Mouse (Mus musculus): ENCODE measurements around the gene Art2b. TPM values are rescaled to one million over a fixed set of nuclear protein-coding genes. Genes with fewer than 3 reads are reported as not detected.

Gene Art2b
- total and polyA plus RNA-seq, 2 experiments from 2014 or later, result not detected

DNA sequence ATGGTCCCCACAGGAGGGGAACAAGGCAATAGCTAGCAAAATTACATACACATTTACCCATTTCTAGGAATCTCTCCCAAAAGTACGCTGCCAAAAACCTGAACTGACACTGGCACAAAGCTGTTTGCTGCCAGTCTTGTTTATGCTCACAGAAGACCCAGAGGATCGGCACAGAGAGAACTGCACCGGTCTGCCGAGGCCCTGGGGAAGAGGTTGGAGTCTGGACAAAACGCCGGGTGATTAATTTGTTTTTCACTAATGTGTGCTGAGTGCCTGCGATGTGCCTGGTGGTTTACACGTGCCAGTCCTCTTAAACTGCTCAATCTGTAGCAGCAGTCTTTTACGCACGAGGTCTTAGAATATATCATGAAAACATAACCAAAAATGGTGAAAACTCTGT lies 50.3 kb downstream of the Art2b start:
- no peak overlapping the region for H3K4me3 ChIP-seq (ENCODE audit: low read depth, low read length)
- H3K4me2 ChIP-seq (ENCODE audit: low read depth, low read length), result no peak overlapping the region
- no peak for DNase-seq (ENCODE audit: low spot score)
- no peaks in the 10 kb centered on the region for H3K36me3 ChIP-seq (replicated peaks; ENCODE audit: control insufficient read depth, insufficient read depth, low read length)
- H3K27ac ChIP-seq (ENCODE audit: low read depth), result no peak overlapping the region
- no peaks in the 10 kb centered on the region for H3K27me3 ChIP-seq (ENCODE audit: control insufficient read depth, insufficient read depth, low read length)
- 74% methylated on average over 10 of the region's 10 CpGs for WGBS
- no peaks in the 10 kb centered on the region for H3K9me3 ChIP-seq (replicated peaks; ENCODE audit: control insufficient read depth, low read length)
- no peaks in the 10 kb centered on the region for H3K4me1 ChIP-seq (ENCODE audit: control insufficient read depth, insufficient read depth)
- ATAC-seq (ENCODE audit: insufficient read depth, low read depth), result no peak
- TF ChIP-seq CTCF (IDR thresholded peaks at IDR 0.05; ENCODE audit: low read depth) (no peak), EP300 (IDR thresholded peaks at IDR 0.05; ENCODE audit: low read depth) (no peak)
- no peak overlapping the region for H3K9ac ChIP-seq (replicated peaks; ENCODE audit: low read depth, low read length)

- no peak for TF ChIP-seq CTCF (IDR thresholded peaks at IDR 0.05; ENCODE audit: low read depth)
- TF ChIP-seq EP300 (IDR thresholded peaks at IDR 0.05; ENCODE audit: low read depth), result no peak
- DNase-seq (ENCODE audit: low spot score), result no peak
These were observed 51.0 kb downstream of the Art2b start for GRCm38 (mm10) chr7:101534428-101534827.

More at GRCm38 (mm10) chr7:101534428-101534827, 51.0 kb downstream of the Art2b start:
- Histone ChIP-seq H3K36me3 (replicated peaks; ENCODE audit: control insufficient read depth, insufficient read depth, low read length) (no peaks in the 10 kb centered on the region), H3K4me3 (ENCODE audit: low read depth, low read length) (no peak overlapping the region), H3K9ac (replicated peaks; ENCODE audit: low read depth, low read length) (no peak overlapping the region), H3K4me1 (ENCODE audit: control insufficient read depth, insufficient read depth) (no peaks in the 10 kb centered on the region), H3K9me3 (replicated peaks; ENCODE audit: control insufficient read depth, low read length) (no peaks in the 10 kb centered on the region), H3K4me2 (ENCODE audit: low read depth, low read length) (no peak overlapping the region), H3K27me3 (ENCODE audit: control insufficient read depth, insufficient read depth, low read length) (no peaks in the 10 kb centered on the region), H3K27ac (ENCODE audit: low read depth) (no peak overlapping the region)
- no peak for ATAC-seq (ENCODE audit: insufficient read depth, low read depth)
- 34% methylated on average over 5 of the region's 5 CpGs for WGBS

Other genes starting within 250 kb of the Art2b start
- 36.2 and 101 TPM in 2 replicates for gene Arap1, start 237.5 kb downstream of the Art2b start, total RNA-seq (2014; rRNA removed; ENCODE audit: low replicate concordance)
- gene Arap1, start 237.5 kb downstream of the Art2b start, polyA plus RNA-seq (2015; fragmentation: Nextera tagmentation; extraction: Ambion mirVana), result 18.6 and 19.8 TPM in 2 replicates
- 33.8 TPM in 1 of 2 replicates, not detected in the other for gene Gm45837, start 174.7 kb downstream of the Art2b start, total RNA-seq (2014; rRNA removed; ENCODE audit: low replicate concordance)
- 2.4 TPM in 1 of 2 replicates, not detected in the other for gene Gm45837, start 174.7 kb downstream of the Art2b start, polyA plus RNA-seq (2015; fragmentation: Nextera tagmentation; extraction: Ambion mirVana)
- gene Pde2a, start 163.9 kb downstream of the Art2b start, total RNA-seq (2014; rRNA removed; ENCODE audit: low replicate concordance), result 4.7 and 35.2 TPM in 2 replicates
- gene Pde2a, start 163.9 kb downstream of the Art2b start, polyA plus RNA-seq (2015; fragmentation: Nextera tagmentation; extraction: Ambion mirVana), result 19.3 and 22.1 TPM in 2 replicates
- gene Clpb, start 78.0 kb upstream of the Art2b start, total RNA-seq (2014; rRNA removed; ENCODE audit: low replicate concordance), result 42.2 and 84.6 TPM in 2 replicates
- 47.2 and 47.7 TPM in 2 replicates for gene Clpb, start 78.0 kb upstream of the Art2b start, polyA plus RNA-seq (2015; fragmentation: Nextera tagmentation; extraction: Ambion mirVana)
- gene Phox2a, start 232.7 kb upstream of the Art2b start, total RNA-seq (2014; rRNA removed; ENCODE audit: low replicate concordance), result not detected in 2 replicates
- 0.07 and 0.33 TPM in 2 replicates for gene Phox2a, start 232.7 kb upstream of the Art2b start, polyA plus RNA-seq (2015; fragmentation: Nextera tagmentation; extraction: Ambion mirVana)

Data from heart, postnatal 0 days (tissue).